Mouse (Mus musculus) small intestine, adult 2 months (tissue): Measurements from ENCODE around the gene Creb1.

ENCODE experiments used
- CTCF ChIP-seq: fragments of 200-500 bp; IDR thresholded peaks from 2 replicates; pipeline ENCODE4 v1.5.1; 2012; ENCODE audit warnings: low read depth, mild to moderate bottlenecking, control low read depth, inconsistent platforms, low read length, moderate library complexity, mixed read lengths; ENCODE audit not compliant: insufficient replicate concordance, insufficient read length; ENCODE audit errors: extremely low read depth
- POLR2A ChIP-seq: fragments of 200-500 bp; IDR thresholded peaks from 2 replicates; pipeline ENCODE4 v1.6.1; 2012; ENCODE audit warnings: low read depth, mild to moderate bottlenecking, control low read depth, inconsistent platforms, low read length, moderate library complexity

GRCm38 (mm10) chr1:64518480-64518879 lies 14.0 kb upstream of the Creb1 start:
- TF ChIP-seq POLR2A (no peak), CTCF (no peak)
